Mouse (Mus musculus) frontal cortex, postnatal 14 days (tissue): ENCODE measurements at regions not wholly inside any gene's neighbourhood (a gene's known extent, or its start where the extent isn't known, plus 50 kb on each side); places are given as distances from the start of the nearest gene placed in this dataset.

ENCODE experiments used
- DNase-seq, 2 experiments: peaks; one replicate each; pipeline ENCODE4 v3.0.0; 2022; ENCODE audit warnings: low spot score in 2 of 2

DNA sequence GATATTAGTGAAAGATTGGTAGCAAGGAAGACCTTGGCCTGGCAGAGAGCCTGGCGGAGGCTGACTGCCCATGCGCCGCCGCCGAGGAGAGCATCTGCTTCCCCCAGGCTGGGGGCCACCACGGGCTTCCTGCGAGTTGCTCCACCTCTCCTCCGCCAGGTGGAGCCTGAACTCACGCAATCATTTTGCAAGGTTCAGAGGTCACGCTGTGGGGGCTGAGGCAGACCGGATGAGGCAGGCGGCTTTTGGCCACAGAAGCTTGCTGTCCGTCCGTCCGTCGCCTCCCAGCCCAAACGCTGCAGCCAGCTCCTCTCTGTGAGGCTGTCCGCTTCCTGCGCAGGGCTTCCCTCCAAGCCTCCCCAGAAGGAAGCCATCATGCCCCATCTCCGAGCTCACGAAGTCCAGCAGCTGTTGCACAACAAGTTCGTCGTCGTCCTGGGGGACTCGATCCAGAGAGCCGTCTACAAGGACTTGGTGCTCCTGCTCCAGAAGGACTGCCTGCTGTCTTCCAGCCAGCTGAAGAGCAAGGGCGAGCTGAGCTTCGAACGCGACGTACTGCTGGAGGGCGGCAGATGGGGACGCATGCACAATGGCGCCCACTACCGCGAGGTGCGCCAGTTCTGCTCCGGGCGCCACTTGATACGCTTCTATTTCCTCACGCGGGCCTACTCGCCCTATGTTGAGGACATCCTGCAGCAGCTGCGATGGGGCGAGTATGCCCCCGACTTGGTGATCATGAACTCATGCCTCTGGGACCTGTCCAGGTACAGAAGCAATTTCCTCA, 269.3 kb upstream of the Erbb4 start:
- no peak for DNase-seq

DNA sequence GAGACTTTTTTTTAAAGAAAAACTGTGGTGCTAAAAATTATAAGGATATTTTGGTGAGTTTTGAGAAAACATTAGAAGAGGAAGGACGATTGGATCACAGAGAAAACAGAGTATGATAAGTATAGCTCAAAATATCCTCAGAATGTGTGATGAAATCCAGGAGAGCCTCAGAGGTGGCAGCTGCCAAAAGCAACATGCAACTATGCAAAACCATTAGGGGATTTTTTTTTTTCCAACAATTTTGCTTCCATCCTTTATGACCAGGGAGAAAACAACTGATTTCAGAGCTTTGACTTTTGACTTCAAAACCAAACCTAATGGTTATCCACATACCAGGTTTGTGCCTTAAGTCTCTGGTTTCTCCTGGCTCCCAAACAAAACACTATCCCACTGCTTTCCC, 267.4 kb upstream of the Erbb4 start:
- no peak for DNase-seq

- DNase-seq = no peak
Observed at GRCm38 (mm10) chr1:69370078-69370477, 262.2 kb upstream of the Erbb4 start.

DNA sequence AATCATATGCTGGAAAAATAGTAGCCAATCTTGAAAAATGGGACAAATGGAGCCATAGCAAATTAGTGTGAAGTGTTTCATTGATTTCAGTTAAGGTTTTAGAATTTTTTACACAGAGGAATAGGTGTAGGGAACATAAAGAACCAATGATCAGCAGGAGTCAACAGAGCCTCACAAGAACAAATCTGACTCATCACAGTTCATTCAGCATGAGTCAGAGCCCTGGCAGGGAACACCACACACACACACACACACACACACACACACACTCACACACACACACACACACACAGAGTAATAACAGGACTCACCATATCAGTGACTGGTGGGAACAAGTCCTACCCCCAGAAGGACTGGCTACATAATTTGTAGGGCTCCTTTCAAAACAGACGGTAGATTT, 259.7 kb upstream of the Erbb4 start:
- DNase-seq = no peak

DNA sequence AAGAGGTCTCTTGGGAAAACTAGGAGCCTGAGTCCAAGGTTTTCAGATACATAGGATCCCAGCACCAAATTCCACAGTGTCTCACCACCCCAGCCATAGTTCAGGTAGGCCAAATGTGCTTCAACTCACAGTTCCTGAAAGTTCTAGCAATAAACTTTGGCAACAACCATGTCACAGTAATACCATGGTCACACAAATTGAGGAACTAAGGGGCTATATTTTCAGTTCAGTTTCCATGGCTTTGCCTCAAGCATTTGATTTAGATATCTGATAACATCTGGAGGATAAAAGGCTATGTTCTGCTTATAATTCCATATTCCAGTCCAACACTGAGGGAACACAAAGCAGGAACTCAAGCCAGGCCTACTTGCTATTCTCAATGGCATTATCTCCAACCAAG, 256.2 kb upstream of the Erbb4 start:
- no peak for DNase-seq

GRCm38 (mm10) chr1:69357548-69357947, 249.7 kb upstream of the Erbb4 start:
- DNase-seq = no peak

GRCm38 (mm10) chr1:69350417-69350816, 242.6 kb upstream of the Erbb4 start:
- DNase-seq = no peak

GRCm38 (mm10) chr1:69349826-69350225, 242.0 kb upstream of the Erbb4 start:
- no peak for DNase-seq

DNA sequence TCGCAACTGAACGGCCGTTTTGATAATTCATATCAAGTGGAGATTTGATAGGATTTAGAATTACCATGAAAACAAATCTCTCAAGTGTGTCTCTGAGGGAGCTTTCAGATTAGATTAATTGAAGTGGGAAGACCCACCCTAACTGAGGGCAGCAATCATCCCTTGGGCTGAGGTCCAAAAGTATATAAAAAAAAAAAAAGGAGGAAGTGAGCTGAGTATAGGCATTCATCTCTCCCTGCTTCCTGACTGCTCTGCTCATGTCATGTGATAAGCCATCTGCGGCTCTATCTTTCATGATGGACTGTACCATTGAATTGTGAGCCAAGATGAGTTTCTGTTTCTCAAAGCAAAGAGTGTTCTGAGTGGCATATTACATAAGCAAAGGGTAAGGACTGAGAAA, 234.2 kb upstream of the Erbb4 start:
- DNase-seq = no peak

DNA sequence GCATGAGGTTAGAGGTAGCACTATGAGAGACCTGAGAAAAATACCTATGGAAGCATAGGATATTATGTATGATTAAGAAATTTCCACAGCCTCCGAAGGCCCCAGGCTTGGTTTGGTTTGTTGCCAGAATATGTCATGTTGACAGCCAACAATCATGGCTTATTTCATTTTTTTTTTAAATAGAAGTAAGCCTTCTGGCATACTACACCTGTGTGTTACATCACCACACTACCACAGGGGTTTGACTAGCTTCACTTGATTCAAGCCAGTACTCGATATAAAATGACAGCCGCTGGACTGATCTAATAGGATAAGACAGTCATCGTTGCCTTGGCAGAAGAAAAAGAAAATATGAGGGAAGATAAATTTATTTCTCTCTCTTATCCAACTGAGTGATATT, 232.6 kb upstream of the Erbb4 start:
- no peak for DNase-seq

DNA sequence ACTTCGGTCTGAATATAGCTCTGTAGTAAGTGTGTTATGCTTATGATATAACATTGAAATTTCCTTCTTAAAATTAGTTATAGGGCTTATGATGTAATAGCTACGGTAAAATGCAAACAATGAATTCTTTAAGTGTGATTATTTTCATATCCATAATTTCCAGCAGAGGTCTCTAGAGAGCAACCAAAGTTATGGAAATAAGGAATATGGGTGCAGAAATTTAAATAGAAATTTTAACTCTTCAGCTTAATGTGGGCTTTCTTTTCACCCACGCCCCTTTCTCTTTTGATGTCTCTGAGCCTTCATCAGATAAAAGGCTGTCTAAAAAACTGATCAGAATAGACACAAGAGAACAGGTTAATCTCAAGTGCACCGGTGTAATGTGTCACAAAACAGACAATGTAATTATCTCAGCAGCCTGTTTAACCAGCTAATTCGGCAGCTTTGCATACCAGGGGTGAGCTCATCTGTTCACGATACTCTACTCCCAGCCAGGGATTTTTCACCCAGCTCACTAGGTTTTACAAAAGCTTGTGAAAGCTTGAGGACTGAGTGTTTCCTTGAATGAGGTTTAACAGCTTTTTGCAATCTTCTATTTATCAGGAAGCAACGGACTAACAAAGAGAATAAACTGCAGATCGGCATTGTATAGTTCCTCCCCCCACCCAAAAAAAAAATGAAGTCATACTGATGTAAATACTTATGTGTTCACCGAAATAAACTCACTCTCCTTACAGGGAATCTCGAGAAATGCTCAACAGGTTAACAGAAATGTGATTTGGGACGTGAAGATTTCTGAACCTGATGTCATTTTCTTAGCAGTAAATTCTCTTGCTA, 223.8 kb upstream of the Erbb4 start:
- peak in 1 of 2 experiments; percentile 4 for DNase-seq

GRCm38 (mm10) chr1:69329399-69329798, 221.5 kb upstream of the Erbb4 start:
- no peak for DNase-seq

- no peak for DNase-seq
Observed at GRCm38 (mm10) chr1:69326711-69327110, 218.9 kb upstream of the Erbb4 start.

DNA sequence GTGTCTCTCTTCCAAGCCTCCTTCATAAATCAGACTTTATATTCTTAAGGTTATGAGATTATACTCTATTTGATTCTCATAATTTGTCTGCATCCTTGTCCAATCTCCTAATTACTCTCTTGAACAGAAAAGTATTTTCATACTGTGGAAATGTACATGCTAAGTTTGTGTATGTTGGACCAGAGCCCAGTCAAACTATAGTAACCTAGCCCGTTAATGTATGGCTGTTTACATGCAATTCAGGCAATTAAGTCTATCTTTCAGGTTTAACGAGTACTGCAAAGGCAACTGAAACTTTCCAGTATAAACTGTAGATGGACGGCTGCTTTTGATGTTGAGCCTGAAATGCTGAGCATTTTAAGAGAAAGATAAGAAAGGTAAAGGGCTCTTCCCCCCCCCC, 211.7 kb upstream of the Erbb4 start:
- DNase-seq = no peak

- no peak for DNase-seq
Observed at GRCm38 (mm10) chr1:69296816-69297215, 189.0 kb upstream of the Erbb4 start.

DNA sequence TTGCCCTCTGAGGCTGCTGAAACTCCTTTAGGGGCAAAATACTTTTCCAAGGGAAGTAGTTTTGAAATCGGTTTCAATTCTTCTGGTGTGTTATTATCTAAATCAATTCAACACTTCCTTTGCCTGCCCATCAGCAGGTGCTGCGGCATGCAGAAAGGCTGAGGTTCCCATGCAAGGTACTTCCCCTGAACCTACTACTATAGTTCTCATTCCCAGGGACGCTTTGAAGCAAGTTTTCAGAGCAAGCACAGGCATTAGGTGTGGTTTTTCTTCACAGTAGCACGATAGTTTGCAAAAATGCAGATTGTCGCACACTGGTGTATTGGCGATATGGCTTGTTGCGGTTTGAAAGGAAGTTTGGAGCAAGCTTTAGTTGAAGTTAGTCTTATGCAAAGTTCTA, 183.5 kb upstream of the Erbb4 start:
- no peak for DNase-seq

- no peak for DNase-seq
Observed at GRCm38 (mm10) chr1:69286374-69286773, 178.5 kb upstream of the Erbb4 start.

DNA sequence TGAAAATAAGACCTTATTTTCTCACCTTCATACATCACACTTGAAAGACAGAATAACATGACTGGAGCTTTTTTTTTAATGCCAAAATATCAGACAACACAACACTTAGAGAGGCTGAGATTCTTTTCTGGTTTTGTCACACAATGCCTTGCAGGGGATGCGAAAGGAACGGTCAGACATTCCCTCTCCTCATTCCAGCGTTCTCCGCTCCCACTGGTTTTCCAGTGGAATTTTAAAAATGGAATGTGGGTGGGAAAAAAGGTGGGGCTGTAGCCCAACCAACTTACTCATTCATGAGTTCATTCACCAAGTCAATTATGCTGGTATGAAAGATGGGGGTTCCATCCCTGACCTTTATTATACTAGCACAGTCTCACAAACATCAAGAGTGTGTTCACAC, 169.6 kb upstream of the Erbb4 start:
- no peak for DNase-seq

DNA sequence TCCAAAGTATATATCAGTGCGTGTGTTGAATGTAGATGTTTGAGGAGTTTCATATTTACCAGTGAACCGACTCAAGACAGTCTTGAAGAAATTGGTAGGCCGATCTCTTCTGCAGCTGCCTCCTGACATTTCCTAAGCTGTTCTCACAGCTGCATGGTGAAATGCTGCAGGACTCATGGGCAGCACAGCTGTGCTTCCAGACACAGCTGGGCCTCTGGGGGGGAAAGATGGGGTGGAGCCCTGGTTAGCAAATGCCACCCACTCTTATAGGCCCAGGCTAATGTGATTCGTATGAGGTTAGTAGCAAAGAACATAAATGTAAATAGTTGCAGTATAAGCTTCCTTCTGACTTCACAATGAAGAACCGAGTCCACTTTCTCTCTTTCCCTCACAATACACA, 139.8 kb upstream of the Erbb4 start:
- no peak for DNase-seq

- DNase-seq = no peak
Observed at GRCm38 (mm10) chr1:69242289-69242909, 134.5 kb upstream of the Erbb4 start.

- peak; percentile 44 to 72 for DNase-seq
Observed at GRCm38 (mm10) chr1:69241502-69242214, 133.8 kb upstream of the Erbb4 start.

GRCm38 (mm10) chr1:69227864-69228263, 120.0 kb upstream of the Erbb4 start:
- no peak for DNase-seq
